Mouse (Mus musculus) right cerebral cortex, postnatal 14 days (tissue): ENCODE data around the gene Vrtn.

Experiments used
- DNase-seq: peaks from one replicate; pipeline ENCODE4 v3.0.0; 2022

Gene Vrtn

DNA sequence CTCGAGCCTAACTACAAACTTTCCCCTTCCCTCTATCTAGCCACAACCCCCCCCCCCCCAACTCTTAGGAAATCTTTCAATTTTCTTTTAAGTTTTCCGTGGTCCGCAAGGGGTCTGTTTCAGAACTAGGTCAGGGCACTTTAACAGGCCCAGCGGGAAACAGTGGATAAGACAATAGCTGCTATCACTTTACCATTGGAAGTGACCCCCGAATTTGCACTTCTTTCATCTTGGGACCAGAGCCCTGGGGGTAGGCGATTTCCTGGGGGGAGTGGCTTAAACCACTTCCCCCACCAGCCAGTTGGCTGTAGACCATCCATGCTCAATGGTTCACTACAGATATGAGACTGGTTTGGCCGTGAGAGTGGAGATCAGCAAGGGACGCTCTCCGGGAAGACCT lies at the start of gene Vrtn:
Gene Vrtn (plus strand): TSS at position 366 of the 400 bp plus-strand sequence.
- no peak for DNase-seq

DNA sequence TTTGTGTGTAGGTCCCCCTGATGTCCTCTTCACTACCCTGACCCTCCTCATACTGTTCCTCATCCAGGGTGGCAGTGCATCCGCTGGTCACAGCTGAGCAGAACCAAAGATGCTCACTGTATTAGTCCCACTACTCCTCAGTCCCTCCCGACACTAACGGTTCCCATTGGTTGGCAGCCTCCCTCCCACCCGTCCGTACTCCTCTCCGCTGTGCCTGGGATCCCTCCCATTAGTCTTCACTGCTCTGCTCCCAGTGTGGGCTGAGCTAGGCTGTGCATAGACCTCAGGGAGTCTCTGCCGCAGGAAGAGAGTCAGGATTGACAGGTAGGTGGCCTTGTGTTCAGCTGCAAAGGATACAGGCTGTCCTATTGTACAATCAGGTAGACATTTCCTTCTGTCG lies 42.5 kb upstream of the Vrtn start:
- no peak for DNase-seq

DNA sequence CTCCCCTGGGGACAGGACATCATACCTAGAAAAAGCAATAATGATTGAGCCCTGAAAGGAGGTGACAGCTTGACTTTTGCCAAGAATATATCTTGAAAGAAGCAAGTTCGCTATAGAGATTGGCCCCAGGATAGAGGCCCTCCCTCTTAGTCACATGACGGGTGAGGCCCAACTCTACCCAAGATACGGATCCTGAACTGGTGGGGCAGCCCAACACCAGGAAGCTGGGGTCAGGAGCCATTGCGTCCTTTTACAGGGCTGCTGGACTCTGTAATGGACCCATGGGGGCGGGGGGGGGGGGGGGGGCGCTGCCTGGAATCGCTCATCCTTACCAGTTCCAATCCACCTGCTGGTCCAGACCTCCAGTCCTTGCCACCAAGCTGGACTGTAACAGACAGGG lies 36.8 kb upstream of the Vrtn start:
- no peak for DNase-seq

DNA sequence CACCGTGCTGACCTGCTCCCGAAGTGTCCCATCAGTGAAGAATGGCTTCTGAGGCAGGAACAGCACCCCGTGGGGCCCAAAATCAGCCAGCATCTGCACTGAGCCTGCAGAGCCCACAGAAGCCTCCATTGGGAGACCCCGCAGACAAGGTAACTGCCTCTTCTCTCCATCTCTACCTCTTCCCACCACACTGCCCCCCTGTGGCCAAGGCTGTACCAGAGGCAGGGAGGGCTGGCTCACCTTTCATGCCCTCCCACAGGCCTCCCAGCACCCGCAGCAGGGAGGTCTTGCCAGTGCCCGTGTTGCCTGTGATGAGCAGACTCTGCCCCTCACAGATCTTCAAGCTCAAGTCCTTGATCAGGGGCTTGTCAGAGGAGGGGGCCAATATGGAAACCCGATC lies 35.0 kb upstream of the Vrtn start:
- no peak for DNase-seq

DNA sequence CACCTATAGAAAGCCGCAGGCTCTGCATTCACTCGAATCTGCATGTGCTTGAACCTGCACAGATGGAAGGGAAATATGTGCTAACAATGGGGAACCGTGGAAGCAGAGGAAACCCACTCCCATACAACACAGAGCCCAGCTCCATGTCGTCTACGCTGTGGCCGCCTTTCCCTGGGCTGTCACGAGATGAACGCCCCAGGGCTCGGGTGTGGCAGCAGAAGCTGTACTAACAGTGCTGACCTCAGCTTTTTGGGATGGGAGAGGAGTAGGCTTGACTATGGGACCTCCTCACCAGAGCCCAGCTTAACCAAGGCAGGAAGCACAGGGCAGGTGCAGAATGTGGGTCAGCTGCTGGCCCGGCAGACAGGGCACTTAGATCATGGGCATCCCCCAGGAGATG lies 29.1 kb upstream of the Vrtn start:
- DNase-seq: no peak

DNA sequence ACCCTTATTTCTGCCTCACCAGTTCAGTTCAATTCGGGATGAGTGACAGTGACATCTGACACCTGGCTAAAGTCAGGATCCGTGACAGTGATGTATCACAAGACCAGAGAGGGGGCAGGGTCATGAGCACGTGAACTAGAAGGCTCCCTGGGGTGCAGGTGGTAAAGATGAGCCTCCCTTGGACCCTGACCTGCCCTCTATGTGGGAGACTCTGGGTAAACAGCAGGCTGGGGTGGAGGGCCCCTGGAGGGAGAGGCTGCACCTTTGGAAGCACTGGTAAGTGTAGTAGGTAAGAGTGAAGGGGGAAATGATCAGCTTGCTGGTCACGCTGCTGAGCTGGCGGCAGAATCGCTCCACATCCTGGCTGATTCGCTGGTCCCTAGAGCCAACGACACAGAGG lies 28.3 kb upstream of the Vrtn start:
- no peak for DNase-seq

DNA sequence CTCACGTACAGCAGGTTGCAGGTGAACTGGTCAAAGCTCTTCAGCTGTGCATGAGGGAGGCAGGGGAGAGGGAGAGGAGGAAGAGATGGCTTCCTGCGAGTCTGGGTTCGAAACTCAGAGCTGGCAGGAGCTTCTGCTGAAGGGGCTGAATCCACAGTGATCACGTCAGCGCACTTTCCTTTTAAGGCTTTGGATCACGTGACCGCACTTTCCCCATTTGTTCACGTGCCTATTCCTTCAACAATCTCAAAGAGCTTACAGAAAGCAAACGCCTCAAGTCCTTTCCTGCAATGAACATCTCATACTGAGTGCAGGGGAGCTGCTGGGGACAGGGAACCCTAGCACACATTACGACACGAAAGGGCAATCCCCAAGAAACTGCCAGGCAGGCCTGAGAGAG lies 26.8 kb upstream of the Vrtn start:
- DNase-seq: no peak

DNA sequence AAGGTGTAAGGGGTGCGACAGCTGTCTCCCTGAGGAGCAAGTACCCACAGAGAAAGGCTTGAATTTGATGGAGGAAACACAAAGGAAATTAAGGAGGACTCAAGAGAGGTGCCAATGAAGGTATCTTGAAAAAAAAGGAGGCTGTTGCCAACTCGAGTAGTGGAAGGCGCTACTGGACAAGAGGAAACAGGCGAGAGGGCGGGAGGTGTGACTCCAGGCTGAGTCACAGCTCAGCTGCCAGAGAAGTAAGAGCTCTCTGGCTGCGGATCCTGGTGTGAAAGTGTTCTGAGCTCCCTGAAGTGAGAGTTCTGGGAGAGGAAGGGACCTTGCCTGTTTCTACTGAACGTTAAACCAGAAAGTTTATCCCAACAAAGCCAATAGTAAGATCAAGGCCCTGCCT lies 26.3 kb upstream of the Vrtn start:
- no peak for DNase-seq

DNA sequence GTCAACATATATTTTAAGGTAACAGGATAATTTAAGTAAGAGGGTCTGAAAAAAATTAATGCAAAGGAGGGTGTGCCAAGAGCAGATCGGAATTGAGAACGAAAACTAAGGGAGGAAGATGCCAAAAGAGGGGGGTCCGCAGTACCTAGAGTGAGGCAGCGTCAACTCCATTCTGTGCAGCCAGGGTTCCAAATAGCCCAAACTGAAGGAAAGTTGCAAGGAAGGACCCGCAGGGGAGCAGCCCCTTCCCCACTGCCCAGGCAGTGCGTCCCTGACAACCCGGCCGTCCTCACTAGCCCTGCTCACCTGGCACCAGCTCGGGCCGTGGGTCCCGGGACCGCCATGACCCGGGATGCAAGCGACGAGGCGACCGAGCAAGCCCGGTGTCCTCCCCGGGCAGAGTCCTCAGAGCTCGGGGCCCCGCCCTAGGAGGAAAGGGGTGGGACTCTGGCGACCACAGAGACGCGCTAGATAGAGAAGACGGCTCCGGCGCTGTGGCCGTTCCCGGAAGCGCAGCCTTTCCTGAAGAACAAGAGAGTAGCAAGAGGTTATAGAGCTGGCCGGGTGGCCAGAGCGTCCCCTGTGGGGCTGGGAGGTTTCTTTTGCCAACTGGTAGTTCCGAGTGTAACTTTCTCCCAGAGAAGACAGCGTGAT lies 23.7 kb upstream of the Vrtn start, which contains the start of gene Abcd4:
Gene Abcd4 (minus strand): TSS at position 437 of the 654 bp plus-strand sequence.
- DNase-seq: peak; percentile 89

DNA sequence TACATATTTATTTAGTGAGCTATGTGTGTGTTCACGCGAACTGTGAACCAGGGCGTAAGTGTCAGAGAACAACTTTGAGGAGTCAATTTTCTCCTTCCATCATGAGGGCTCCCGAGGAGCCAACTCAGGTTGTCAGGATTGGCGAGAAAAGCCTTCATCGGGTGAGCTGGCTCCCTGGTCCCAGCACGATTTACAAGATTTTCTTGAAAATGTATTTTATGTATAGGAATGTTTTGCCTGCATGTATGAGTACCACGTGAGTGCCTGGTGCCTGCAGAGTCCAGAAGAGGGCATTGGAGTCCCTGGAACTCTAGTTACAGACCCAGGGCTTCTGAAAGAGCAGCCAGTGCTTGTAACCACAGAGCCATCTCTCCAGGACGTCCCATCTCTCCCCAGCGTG lies 23.2 kb upstream of the Vrtn start:
- no peak for DNase-seq

DNA sequence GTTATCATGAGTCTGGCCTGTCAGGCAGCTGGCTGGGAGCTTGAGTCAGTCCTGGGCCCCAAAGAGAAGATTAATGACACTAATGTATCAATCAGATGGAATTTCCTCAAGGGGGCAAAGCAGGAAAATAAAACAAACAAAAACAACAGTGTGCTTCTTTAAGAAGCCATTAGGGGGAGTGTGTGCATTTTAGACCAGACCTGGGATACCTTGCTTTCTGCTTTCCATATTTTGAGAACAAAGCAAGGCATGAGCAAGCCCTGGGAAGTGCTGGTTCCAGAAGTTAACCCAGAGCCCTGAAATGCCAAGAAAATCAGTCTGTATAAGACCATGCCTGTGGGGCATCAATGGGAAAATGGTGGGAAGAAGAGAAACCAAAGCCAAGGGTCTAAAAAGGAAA lies 19.8 kb upstream of the Vrtn start:
- no peak for DNase-seq

DNA sequence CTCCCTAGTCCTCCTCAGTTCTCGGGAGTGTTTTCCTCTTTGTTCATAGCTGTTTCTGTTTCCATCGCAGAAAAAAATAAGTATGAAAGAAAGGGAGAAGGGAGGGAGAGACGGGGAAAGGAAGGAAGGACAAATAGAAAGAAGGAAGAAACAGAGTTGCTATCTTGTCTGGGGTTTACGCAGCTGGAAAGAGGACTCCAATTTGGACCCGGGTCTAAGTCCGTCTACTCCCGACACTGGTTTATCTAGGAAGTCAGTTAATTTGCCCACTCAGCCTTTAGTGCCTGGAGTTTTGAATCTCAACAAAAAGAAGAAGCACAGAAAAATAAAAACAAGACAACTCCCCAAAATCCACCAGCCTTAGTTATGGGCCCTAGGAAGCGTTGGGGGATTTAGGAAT lies 16.2 kb upstream of the Vrtn start:
- DNase-seq: no peak

DNA sequence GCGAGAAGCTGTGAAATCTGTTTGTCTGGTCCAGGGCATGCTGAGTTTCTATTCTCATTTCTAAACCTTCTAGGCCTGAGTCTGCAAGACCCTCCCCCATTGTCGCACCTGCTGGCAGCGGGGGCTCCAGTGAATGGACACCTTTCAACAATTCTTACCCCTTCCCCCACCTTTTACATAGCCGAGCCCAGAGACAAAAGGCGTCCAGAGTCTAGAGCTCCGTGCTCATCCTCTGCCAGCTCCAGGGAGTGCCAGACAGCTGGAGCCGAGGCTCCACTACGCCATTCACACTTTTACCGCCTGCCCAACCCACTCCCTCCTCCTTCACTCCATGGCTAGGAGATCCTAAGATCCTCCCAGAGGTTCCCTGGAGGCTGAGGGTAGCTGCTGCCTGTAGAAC lies 15.7 kb upstream of the Vrtn start:
- DNase-seq: no peak

DNA sequence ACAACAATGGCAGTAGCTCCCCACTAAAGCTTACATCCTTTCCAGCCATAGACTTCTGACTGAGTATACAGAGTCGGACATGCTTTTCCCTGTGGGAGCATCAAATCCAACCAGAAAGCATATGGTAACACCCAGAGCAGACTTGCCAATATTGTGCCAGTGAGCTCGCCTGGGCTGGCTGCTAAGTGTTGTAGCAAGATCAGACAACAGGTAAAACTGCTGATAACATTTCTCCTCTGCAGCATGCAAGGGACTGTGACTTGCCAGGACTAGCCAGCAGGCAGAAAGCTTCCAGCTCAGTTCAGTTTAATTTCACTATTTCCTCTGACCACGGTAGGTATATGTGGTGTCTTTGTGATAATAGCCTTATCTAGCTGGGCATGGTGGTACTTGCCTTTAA lies 9.0 kb upstream of the Vrtn start:
- no peak for DNase-seq

DNA sequence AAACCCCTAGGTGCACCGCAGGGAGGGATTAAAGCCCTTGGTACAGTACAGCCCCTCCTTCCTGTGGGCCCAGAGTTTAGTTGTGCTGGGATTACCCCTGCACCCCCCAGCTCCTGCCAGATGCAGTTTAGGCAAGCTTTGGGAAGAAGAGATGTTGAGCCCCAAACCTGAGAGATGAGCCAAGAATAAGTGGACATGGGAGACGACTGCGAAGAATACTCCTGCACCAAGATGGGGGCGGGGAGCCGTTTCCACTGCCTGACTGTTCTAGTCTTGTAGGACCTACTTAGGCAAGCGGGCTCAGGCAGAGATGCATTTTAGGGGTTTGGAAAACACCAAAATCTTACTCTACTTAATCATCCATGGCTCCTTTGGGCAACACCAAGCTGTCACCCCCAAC lies 566 bp upstream of the Vrtn start:
- no peak for DNase-seq

DNA sequence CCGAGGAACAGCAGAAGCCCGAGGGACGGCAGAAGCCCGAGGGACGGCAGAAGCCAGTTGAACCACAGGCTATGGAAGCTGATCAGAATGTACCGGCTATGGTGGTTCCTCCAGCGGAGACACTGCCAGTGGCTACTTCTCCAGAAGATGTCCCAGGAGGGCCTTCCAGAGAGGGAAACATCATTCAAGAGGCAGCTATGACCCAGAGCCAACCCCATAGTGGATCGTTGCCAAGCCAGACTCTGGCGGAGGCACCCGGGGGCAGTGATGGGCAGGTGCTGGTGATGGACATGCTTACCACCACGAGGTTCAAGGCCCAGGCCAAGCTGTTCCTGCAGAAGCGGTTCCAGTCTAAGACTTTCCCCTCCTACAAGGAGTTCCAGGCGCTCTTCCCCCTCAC lies 9.4 kb downstream of the Vrtn start:
- no peak for DNase-seq

DNA sequence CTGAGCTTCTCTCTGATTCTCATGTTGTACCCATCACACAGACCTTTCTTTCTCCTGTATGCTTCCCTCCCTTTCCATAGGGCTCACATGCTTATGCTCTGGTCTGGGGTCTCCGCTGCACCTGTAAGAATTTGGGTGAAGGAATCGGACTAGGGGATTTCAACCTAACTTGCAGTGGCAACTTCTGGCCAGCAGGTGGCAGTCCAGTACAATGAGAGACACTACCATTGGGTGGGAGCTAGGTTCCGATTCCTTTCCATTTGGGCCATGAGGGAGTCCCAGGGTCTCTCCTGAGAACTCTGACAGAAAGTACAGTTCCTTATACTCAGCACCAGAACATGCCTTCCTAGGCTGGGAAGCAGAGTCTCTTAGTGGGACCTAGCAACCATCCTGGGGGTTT lies 13.1 kb downstream of the Vrtn start:
- peak; percentile 70 for DNase-seq

DNA sequence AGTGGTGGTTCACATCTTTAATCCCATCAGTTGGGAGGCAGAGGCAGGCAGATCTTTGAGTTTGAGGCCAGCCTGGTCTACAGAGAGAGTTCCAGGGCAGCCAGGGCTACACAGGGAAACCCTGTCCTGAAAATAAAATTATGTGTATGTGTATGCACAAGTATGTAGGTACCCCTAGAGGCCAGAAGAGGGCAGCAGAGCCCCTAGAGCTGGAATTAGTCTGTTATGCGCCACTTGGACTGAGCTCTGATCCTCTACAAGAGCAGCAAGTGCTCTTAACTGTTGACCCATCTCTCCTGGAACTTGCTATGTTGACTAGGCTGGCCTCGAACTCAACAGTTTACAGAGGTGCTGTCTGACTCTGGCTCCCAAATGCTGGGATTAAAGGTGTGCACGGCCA lies 29.7 kb downstream of the Vrtn start:
- no peak for DNase-seq

DNA sequence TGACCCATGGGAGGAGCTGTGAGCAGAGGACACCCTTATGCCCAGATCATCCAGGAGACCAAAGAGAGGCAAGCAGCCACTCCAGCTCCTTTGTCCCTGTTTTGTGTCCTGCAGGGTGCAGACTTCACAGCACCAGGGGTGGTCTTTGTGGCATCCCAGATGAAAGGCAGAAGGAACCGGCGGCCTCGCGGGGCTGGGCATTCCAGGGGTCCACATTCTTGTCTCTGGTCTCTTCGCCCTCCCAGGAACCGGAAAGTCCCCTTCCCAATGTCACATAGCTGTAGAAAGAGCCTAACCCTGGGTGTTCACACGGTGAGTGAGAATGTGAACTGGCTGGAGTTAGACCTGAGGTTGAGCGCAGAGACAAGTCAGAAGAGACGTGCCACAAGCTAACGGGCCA lies 30.8 kb downstream of the Vrtn start:
- no peak for DNase-seq

DNA sequence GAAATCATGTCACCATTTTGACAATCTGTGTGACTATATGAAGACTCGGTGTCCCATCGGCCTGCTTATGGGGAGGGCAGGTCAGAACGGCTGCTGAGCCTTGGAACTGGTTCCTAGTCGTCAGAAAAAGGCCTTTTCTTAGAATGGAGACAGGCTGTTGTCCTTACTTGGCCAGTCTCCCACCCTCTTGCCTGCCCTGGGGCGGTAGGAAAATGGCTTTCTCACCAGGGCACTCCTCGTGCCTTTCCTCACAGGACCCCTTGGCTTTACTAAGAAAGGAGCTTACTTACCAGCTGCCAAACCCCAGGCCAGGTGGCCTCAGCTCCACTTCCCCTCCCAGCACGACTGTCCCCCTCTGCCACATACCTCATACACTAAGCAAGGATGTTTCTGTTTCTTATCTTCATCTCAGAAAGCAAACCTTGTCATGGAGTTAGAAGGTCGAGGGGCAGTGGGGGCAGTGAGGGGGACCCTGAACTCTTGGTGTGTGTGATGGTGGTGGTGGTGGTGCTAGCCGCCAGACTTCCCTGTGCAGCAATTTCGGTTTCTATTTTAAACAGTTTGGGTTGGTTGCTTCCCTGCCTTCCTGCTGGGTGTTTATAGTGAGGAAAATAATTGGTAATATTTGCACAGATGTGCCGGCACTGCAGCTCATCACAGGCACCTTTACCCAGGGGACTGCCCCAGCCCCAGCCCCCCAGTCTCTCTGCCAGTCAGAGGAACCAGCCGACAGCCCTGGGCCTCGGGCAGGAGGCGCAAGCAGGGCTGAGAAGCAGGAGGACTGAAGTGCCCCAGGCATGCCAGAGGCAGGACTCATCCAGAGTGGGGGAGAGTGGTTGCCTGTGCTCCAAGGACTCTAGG lies 34.1 kb downstream of the Vrtn start:
- no peak for DNase-seq

DNA sequence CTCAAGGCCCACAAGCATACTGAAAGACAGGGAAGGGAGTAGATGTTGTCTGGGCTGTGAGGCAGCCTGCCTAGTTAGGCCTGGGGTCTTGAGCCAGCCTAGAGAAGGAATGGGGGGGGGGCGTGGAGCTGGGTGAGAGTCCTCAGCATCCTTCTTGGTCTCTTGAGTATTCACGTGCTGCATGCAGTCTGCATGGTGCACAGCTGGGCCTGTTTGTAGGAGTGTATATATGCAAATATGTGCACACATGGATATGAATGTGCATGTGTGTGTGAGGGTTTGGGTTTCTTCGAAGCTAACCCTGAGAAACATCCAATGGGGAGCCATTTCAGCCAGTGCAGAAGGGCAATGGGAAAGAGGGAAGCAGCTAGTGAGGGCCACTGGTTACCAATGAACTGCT lies 35.2 kb downstream of the Vrtn start:
- DNase-seq: no peak

DNA sequence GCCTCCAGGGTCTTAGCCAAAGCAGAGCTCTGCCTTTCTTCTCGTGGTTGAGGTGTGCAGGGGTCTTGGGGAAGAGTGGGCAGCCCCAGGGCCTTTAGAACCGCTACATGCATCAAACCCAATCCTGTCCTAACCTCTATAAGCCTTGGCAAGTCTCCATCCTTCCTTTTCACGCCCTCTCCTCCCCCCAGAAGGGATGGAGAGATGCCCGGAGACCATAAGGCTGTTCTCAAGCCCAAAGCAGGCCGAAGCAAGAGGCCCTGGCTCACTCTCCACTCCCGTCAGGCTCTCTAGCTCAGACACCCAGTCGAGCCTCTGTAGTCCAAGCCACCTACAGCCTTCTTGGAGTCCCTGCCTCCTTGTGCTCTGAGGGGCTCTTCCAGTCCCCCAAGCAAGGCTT lies 43.8 kb downstream of the Vrtn start:
- no peak for DNase-seq

DNA sequence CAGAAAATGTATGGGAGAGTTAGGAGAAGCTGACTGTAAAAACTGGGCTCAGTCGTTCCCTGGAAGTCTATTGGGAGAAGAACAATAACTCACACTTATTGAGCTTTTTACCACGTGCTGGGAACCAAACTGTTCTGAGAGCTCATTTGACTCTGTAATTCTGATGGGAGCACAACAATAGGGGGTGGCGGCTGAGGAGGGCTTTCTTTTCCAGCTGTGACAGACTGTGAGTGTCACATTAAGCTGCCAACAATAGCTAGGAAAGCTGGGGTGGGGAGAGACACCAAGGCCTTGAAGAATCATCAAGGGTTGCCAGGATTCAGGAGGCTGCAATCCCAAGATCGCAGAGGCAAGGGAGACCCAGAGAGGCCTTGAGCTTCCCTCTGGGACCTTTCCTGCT lies 45.4 kb downstream of the Vrtn start:
- DNase-seq: no peak

DNA sequence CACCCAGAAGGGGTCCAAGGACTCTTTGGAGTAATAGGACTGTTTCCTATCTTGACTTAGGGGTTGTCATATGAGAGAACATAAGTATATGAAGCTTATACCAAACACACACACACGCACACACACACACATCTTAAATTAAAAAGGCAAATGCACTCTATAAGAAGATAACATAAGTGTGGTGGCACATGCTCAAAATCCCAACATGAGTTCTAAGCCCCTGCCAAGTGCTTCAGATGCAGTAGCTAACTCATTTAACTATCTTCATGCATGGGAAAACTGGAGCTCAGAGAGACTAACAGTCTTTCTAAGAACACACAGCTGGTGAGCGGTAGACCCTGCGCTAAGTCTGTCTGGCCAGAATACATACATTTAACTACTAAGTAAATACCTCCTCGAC lies 46.7 kb downstream of the Vrtn start:
- DNase-seq: no peak

DNA sequence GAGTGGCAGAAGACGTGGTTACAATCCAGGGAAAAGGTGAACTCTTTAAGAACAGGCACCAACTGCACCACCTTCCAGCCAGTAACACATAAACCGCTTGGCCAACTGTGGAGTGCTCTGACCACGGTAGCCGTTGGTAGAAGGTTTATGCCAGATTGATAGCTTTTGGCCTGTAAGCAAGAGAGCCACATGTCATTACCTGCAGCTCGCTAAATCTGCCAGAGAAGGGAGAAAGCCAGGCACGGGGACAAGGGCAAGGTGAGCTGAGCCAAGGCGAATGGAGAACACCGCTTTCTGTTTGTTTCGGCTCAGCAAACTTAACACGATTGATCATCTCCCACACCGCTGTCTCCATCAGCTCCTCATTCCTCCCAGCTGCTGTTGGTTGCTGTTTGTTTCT lies 48.2 kb downstream of the Vrtn start:
- no peak for DNase-seq
